Mouse (Mus musculus): ENCODE data around the gene Clcn5.

Gene Clcn5

DNA sequence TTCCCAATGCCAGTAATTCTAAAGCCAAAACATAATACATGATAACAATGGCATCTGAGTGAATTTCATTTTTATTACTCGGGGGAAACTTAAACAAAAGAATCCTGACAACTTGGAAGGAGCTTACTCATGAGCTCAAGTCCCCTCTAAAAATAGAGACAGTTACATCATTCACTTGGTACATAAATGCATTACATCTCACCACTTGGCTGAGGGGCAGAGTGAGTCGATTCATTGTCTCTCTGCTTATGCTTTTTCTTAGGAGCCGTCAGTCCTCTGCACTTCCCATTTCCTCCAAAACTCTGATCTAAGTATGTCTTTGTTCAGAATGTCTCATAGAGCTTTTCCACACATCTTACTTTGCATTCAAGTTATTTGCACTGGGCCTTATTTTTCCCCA is 63.1 kb downstream of the Clcn5 start:
- in situ Hi-C loops (cut with MboI; ENCODE audit: low pct_unique_long_range_greater_than_20kb in 1 of 2, low sequenced_read_pairs in 2 of 2, unreplicated experiment in 1 of 2): no loop called here

DNA sequence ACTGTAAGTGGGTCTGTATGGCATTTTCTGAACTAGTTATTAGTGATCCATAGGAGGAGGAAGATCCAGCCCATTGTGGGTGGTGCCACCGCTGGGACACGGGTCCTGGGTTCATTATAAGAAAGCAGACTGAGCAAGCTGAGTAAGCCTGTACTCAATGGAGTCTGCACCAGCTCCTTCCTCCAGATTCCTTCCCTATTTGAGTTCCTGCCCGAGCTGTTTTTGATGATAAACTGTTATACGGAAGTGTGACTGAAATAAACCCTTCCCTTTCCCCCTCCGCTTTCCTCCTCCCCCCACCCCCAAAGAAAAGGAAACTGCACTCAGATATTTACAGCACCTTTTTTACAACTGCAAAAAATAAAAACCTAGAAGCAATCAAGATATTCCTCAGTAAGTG is 115.1 kb downstream of the Clcn5 start:
- in situ Hi-C loops (cut with MboI; ENCODE audit: low pct_unique_long_range_greater_than_20kb in 1 of 2, low sequenced_read_pairs in 2 of 2, unreplicated experiment in 1 of 2): no loop called here

DNA sequence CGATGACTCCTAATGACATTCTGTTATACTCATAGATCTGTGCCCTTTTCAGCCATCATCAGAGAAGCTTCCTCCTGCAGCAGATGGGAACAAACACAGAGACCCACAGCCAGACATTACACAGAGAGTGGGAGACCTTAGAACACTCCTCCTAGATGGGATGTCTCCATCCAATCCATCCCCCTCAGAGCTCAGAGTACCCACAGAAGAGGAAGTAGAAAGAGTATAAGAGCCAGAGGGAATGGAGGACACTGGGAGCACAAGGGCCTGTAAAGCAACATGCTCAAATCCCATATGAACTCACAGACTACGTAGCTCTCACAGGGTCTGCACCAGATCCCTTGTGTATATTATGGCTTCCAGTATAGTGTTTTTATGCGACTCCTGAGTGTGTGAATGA is 115.6 kb downstream of the Clcn5 start:
- in situ Hi-C loops (cut with MboI; ENCODE audit: low pct_unique_long_range_greater_than_20kb in 1 of 2, low sequenced_read_pairs in 2 of 2, unreplicated experiment in 1 of 2): no loop called here

DNA sequence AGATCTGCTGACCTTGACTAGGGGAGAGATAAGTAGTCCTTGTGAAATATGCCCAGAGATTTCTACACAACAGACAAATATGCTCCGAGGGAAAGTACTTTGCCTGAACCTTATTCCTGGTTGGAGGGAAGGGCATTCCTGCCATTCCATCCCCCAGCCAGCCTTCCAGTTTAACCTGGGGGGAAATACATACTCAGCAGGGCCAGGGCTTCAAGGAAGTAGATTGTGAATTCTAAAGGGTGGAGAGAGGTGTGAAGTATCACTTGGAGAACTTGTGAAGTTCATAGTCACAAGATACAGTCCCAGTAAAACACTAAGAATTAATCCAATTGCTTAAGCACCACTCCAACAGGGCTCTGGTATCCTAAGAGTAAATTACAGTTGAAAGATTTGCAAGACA is 121.3 kb downstream of the Clcn5 start:
- in situ Hi-C loops (cut with MboI; ENCODE audit: low pct_unique_long_range_greater_than_20kb in 1 of 2, low sequenced_read_pairs in 2 of 2, unreplicated experiment in 1 of 2): no loop called here

DNA sequence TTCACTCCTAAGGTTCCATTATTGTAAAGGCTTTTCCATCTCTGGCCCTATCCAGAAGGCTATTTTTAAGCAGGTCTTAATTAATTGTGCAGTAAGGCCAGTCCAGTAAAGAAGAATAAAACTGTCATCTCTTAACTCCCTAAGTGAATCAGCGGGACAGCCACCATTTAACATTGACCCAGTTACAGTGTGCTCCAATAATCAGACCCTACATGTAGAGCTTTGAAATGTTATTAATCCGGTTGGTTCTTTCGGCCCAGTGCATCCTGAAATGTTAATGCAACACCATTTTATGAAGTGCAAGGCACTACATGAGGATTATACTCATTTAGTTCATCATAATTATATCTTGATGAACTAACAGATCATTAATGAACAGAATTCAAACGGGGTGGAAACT is 128.3 kb downstream of the Clcn5 start:
- in situ Hi-C loops (cut with MboI; ENCODE audit: low pct_unique_long_range_greater_than_20kb in 1 of 2, low sequenced_read_pairs in 2 of 2, unreplicated experiment in 1 of 2): no loop called here

DNA sequence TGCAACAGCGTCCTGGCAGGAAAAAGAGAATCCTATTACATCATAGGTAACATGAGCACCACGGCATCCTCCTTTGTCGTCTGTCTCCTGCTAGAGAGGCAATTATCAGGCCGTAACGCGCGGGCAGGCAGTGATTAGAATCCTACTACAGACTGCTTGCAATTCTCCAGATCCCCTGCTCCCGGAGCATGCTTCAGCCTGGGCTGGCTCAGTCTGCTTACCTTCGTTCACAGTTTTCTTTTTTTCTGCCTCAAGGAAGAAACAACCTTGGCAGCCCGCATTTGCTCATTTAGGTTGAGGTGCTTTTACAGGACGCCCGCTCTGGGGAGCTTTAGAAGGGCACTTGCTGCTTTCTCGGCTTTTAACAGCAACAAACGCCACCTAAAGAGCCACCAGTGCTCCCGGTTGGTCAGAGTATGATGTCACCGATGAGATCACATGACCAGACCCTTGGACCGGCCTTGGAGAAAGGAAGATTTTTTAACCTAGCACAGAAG is 130.8 kb downstream of the Clcn5 start:
- in situ Hi-C loops (cut with MboI; ENCODE audit: low pct_unique_long_range_greater_than_20kb in 1 of 2, low sequenced_read_pairs in 2 of 2, unreplicated experiment in 1 of 2): no loop called here

DNA sequence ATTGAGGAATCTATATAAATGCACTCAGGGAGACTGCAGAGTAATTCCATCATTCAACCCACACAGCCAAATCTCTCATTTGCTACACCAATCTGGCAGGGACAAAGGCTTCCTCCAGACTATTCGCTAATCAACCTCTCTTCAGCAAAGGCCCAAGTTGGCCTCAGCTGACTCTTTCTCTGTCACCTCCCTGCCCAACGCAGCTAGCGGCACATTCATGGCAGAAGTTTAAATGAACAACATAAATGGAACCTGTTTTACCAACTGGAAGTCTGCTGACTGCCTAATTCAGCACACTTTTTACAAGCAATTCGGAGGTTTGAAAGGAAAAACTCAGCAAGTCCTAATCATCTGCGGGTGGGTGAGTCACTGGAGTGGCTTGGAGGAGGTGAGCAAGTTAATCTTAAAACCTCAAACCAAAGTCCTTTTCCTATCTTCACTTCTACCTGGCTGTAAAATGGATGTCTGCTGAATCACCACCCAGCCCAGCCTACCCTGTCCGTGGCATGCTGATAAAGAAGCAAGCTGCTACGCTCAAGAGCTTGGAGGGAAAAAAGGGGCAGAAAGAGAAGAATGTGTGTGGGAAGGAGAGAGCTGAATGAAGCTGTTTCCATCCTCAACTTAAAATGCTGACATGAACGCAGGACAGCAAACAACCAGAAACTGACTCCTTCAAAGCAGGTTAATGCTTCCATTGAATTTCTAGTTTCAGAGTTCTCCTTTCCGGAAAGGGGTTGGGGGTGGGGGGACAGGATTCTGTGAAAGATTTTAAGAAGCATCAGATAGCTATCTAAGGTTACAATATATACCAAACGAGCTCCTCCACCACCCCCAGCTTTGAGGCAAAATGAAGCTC is 131.5 kb downstream of the Clcn5 start:
- in situ Hi-C loops (cut with MboI; ENCODE audit: low pct_unique_long_range_greater_than_20kb in 1 of 2, low sequenced_read_pairs in 2 of 2, unreplicated experiment in 1 of 2): no loop called here

DNA sequence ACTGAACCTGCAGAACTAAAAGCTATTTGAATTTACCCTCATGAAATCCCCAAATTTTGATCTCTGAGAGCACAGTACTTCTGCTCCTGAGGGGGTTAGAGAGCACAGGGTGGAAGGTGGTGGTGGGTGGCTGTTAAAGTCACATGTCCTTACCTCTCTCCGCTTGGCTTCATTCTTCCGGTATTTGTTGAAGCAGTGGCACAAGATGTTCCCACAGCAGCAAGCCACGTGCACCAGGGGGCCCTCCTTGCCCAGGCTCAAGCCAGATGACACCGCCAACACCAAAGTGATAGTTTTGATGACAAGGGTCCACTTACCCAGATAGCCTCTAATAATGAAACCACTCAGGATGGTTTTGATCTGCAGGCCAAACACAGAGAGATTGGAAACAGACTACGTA is 149.0 kb downstream of the Clcn5 start:
- in situ Hi-C loops (cut with MboI; ENCODE audit: low pct_unique_long_range_greater_than_20kb in 1 of 2, low sequenced_read_pairs in 2 of 2, unreplicated experiment in 1 of 2): no loop called here

DNA sequence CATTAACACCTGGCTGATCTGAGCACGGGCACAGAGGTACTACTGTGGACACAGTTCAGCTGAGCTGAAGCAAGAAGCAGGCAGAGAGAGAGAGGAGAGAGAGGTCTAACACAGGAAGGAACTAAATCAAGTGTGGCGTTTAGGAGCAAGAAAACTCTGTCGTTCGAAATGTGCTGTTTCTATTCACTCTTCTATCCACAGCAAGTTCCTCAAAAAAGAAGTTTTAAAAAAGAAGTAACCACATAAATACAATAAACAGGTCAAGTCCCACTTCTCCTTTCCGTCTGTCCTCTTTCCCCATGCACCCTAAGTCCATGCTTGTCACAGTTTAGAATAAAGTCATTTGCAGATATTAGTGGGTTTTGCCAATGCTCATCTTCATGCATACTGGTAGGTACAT is 150.4 kb downstream of the Clcn5 start:
- in situ Hi-C loops (cut with MboI; ENCODE audit: low pct_unique_long_range_greater_than_20kb in 1 of 2, low sequenced_read_pairs in 2 of 2, unreplicated experiment in 1 of 2): no loop called here

DNA sequence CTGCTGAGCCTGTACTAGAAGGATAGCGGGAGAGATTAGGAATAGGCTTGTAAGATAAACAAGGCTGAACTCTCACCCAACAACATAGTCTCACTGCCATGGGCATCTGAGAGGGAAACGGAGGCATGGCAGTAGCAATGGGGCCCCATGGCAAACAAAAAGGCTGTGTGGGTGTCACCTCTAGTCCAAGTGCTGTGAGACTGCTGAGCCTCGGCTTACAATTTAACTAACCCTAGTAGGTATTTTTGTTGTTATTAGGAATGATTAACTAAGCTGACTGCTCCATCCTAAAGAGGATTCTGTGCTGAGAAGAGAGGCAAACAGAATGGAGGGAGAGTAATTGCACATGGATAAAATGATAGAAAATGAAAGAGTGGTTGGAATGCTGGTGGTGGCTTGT is 161.2 kb downstream of the Clcn5 start:
- in situ Hi-C loops (cut with MboI; ENCODE audit: low pct_unique_long_range_greater_than_20kb in 1 of 2, low sequenced_read_pairs in 2 of 2, unreplicated experiment in 1 of 2): no loop called here

DNA sequence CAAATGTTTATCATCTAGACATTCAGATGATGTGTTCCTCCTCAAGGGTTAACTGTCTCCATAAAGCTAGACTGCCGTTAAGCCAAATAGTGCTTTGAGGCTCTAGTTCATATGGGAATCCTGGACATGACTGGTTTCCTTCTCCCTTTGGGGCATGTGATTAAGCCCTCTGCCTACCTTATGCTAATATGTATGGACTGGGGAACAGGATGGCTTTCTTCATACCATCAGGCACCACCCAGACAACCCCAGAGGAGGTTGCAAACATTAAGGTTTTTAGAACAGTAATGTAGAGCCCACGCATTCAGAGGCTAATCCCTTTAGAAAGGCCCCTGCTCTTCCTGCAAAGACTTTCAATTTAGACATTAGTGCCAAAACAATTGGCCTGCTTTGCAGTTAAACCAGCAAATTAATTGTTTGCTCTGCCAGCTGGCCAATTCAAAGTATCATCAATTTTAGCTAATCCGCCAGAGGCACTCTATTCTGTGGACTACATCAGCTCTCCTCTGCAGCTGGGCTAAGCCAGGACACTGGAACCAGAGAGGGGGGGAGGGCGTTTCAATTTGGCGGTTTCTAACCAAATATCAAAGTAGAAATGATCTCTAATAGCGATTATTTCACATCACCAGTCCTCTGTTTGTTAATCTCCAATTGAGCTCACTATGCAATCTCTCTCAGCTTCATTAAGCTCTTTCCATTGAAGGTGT is 163.0 kb downstream of the Clcn5 start:
- in situ Hi-C loops (cut with MboI; ENCODE audit: low pct_unique_long_range_greater_than_20kb in 1 of 2, low sequenced_read_pairs in 2 of 2, unreplicated experiment in 1 of 2): no loop called here

DNA sequence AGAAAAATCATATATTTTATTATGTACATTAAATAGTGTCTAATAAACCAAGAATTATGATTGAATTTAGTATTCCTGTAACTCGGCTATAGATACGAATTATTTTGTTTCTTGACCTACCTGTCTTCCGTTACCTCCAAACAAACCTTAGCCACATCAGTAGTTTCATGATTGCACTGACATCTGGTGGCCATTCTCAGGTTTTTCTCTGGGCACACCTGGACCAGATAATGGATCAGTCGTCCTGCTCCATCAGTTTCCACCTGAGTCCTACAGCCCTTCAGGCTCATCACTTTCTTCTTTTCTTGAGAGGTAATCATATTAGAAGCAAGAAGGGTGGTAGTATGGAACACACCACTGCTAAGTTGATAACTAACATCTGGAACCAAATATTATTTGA is 169.0 kb downstream of the Clcn5 start:
- in situ Hi-C loops (cut with MboI; ENCODE audit: low pct_unique_long_range_greater_than_20kb in 1 of 2, low sequenced_read_pairs in 2 of 2, unreplicated experiment in 1 of 2): no loop called here

DNA sequence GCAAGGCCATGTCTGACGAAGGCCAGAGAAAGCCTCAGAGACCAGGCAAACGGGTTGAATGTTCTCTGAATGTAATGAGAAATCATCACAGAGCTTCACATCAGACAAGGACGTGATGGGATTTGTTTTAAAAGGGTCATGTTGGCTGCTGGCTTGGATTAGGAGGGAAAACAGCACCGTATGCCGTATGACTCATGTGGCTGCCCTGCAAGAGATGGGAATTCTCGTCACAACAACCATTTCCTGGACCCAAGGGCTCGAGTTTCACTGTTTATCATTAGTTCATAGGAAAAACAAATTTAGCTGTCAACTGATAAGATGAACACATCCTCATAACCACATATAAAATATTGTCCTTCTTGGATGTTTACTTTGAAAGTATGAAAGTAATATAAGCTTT is 173.0 kb downstream of the Clcn5 start:
- in situ Hi-C loops (cut with MboI; ENCODE audit: low pct_unique_long_range_greater_than_20kb in 1 of 2, low sequenced_read_pairs in 2 of 2, unreplicated experiment in 1 of 2): no loop called here

DNA sequence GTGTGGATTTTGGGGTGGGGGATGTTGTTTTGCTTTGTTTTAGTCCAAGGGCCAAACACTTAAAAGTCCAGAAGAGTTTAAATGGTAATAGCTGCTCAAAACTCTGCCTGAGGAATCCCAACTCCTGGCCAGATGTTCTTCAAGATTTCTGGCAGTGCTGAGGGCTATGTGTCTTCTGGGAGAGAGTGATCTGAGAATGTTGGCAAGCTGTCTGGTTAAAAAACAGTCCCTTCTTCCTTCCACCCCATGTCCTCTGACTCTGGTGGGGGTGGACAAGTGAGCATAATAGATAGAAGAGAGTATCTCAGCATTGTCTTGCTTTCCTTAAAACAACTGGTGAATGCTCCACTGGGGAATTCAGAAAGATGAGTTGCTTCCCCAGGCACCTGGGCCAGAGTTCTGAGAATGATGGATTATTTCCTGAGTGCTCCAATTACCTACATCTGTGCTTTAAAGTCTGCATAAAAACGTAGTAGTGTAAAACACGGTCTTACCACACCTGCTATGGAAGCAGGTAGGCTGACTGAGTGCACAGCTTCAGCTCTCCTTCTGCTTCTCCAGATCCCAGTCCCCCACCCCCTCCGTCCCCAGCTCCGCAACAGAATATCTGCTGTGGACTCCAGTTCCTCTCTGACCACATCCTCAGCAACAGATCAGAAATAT is 197.4 kb downstream of the Clcn5 start:
- in situ Hi-C loops (cut with MboI; ENCODE audit: low pct_unique_long_range_greater_than_20kb in 1 of 2, low sequenced_read_pairs in 2 of 2, unreplicated experiment in 1 of 2): no loop called here

DNA sequence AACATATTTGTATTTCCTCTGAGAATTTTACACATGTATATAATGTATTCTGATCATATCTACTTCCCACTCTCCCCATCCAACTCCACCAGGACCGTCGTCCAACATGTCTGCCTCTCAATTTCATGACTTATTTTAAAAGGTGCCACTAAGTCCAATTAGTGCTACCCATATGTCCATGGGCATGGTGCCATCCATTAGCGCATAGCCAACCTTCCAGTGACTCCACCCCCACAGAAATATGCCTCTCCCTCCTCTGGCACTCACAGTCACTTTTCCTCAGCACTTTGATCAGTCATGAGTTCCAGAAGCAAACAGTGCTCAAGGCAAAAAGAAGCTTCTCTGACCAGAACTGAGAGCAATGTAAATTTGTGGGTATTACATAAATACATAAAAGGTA is 204.3 kb downstream of the Clcn5 start:
- in situ Hi-C loops (cut with MboI; ENCODE audit: low pct_unique_long_range_greater_than_20kb in 1 of 2, low sequenced_read_pairs in 2 of 2, unreplicated experiment in 1 of 2): no loop called here
